Mouse (Mus musculus) midbrain, embryonic 13.5 days (tissue): Measurements from ENCODE around the gene Clasrp. TPM values are rescaled to one million over a fixed set of nuclear protein-coding genes. Genes with fewer than 3 reads are reported as not detected.
A peak's percentile ranks its signal among the peaks of the same experiment; 100 is the strongest.
"Not testable (repeated sequence)": the region's sequence is repeated elsewhere in the genome, so short reads cannot be mapped to it uniquely, and the experiment has no call there.

Source experiments
- ATAC-seq: fragments of 200-750 bp; cut with Nextera tagmentation; 2 replicates; pipeline ENCODE4 v1.8.0; 2017; ENCODE audit warnings: mild to moderate bottlenecking, moderate TSS enrichment, moderate library complexity
- H3K27ac ChIP-seq: fragments of 300-500 bp; sonication (generic); 2 replicates; pipeline ENCODE4 v1.5.1; 2015; ENCODE audit warnings: inconsistent platforms, mild to moderate bottlenecking, moderate library complexity
- H3K27me3 ChIP-seq: fragments of 300-500 bp; sonication (generic); 2 replicates; pipeline ENCODE4 v1.6.1; 2015; ENCODE audit warnings: mild to moderate bottlenecking, inconsistent platforms
- H3K36me3 ChIP-seq: fragments of 300-500 bp; sonication (generic); 2 replicates; pipeline ENCODE4 v1.6.1; 2015; ENCODE audit warnings: mild to moderate bottlenecking, inconsistent platforms
- H3K4me1 ChIP-seq: fragments of 300-500 bp; sonication (generic); replicated peaks from 2 replicates; pipeline ENCODE4 v1.6.1; 2015; ENCODE audit warnings: inconsistent platforms
- H3K4me2 ChIP-seq: fragments of 300-500 bp; sonication (generic); replicated peaks from 2 replicates; pipeline ENCODE4 v1.6.1; 2015; ENCODE audit warnings: moderate library complexity, mild to moderate bottlenecking, inconsistent platforms
- H3K4me3 ChIP-seq: fragments of 300-500 bp; sonication (generic); replicated peaks from 2 replicates; pipeline ENCODE4 v1.5.1; 2015; ENCODE audit warnings: mild to moderate bottlenecking, inconsistent platforms
- H3K9ac ChIP-seq: fragments of 300-500 bp; sonication (generic); replicated peaks from 2 replicates; pipeline ENCODE4 v1.6.1; 2015; ENCODE audit warnings: mild to moderate bottlenecking, inconsistent platforms
- H3K9me3 ChIP-seq: fragments of 300-500 bp; sonication (generic); 2 replicates; pipeline ENCODE4 v1.6.1; 2016; ENCODE audit warnings: mild to moderate bottlenecking, inconsistent platforms
- WGBS: fragments of 180-500 bp; shearing (Covaris S2); methylation state at CpG from one replicate; pipeline ENCODE4 v1.1.7; 2015; 5-methylcytosine and 5-hydroxymethylcytosine counted together
- polyA plus RNA-seq: library from polyadenylated mRNA; unstranded; fragments of >200 nt; fragmentation: Nextera tagmentation; extraction: Ambion mirVana; gene quantifications from 2 replicates; pipeline ENCODE4 v1.2.1, GENCODE M21; 2015

The Clasrp gene
- polyA plus RNA-seq, 1 experiment from 2014 or later, result 65.0 TPM

DNA sequence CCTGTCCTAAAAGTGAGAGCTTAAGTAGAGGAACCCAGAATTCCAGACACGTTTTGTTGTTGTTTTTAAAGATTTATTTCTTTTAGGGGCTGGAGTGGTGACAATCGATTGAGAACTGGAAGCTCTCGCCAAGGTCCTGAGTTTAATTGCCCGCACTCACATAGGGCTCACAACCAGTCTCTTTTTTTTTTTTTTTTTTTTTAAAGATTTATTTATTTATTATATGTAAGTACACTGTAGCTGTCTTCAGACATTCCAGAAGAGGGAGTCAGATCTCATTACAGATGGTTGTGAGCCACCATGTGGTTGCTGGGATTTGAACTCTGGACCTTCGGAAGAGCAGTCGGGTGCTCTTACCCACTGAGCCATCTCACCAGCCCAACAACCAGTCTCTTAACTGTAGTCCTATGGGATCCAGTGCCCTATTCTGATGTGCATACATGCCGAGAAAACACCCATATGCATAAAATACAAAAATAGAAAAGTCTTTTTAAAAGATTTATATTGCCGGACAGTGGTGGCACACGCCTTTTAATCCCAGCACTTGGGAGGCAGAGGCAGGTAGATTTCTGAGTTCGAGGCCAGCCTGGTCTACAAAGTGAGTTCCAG, 424 bp upstream of the Clasrp start:
- not testable (repeated sequence) for H3K27ac ChIP-seq, H3K9me3 ChIP-seq, H3K27me3 ChIP-seq, H3K9ac ChIP-seq
- peak overlapping the region; percentile 98 for H3K4me2 ChIP-seq
- peaks cover 24% of the 10 kb centered on the region for H3K36me3 ChIP-seq
- 59% methylated on average over 10 of the region's 10 CpGs for WGBS
- H3K4me3 ChIP-seq, result peak overlapping the region; percentile 92
- peaks cover 36% of the 10 kb centered on the region for H3K4me1 ChIP-seq
- peak; percentile 12; the same call in 1 of the 2 replicates for ATAC-seq

DNA sequence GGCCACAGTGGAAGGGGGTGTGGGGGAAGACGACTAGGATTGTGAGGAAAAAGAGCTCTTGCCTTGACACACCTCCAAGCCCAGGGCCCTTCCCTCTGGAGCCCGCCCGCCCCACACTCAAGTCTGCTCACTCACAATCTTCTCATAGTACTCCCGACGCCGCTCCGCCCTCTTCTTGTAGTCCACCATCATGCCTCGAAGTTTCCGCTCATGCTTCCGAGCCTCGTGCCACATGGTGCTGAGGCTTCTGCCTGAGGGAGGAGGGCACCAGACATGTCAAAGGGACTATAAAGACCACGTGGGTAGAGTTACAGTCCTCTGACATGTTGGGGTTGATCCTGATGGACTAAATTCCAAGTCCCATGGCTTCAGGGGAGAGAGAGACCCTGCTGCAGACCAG, 1.2 kb downstream of the Clasrp start:
- H3K9ac ChIP-seq, result peak overlapping the region; percentile 98

DNA sequence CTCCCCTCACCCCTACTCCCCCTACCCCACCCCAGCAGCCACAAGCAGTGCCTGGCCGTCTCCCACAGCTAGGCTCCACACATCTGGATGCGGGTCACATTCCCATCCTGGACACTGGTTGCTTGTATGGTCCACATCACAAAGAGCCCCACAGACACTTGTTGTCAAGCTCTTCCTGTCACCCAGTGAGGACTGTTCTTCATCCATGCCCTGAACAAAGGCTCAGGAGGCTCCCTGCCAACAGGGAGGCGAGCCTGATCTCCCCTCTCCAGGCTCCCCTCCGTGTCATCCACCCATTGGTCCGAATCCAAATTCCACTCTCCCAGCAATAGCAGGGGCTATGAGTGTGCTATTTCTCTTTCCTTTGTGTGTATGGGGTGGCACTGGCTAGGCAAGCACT, 3.7 kb downstream of the Clasrp start:
- Histone ChIP-seq H3K9me3 (no peaks in the 10 kb centered on the region), H3K4me1 (peaks cover 36% of the 10 kb centered on the region), H3K9ac (no peak overlapping the region), H3K27me3 (no peaks in the 10 kb centered on the region), H3K4me2 (no peak overlapping the region), H3K4me3 (no peak overlapping the region), H3K36me3 (peaks cover 60% of the 10 kb centered on the region), H3K27ac (0 out of 2 replicates have a peak overlapping the region, but pooled peaks have one; percentile 9)
- ATAC-seq, result peak; percentile 35
- WGBS, result 53% methylated on average over 5 of the region's 5 CpGs

More for the DNA sequence above, 1.2 kb downstream of the Clasrp start:
- Histone ChIP-seq H3K4me2 (peak overlapping the region; percentile 98), H3K27ac (no peak overlapping the region), H3K27me3 (no peaks in the 10 kb centered on the region), H3K36me3 (peaks cover 41% of the 10 kb centered on the region), H3K9me3 (no peaks in the 10 kb centered on the region), H3K4me1 (peaks cover 36% of the 10 kb centered on the region), H3K4me3 (peak overlapping the region; percentile 92)
- WGBS, result 89% methylated on average over 12 of the region's 12 CpGs
- ATAC-seq, result no peak

DNA sequence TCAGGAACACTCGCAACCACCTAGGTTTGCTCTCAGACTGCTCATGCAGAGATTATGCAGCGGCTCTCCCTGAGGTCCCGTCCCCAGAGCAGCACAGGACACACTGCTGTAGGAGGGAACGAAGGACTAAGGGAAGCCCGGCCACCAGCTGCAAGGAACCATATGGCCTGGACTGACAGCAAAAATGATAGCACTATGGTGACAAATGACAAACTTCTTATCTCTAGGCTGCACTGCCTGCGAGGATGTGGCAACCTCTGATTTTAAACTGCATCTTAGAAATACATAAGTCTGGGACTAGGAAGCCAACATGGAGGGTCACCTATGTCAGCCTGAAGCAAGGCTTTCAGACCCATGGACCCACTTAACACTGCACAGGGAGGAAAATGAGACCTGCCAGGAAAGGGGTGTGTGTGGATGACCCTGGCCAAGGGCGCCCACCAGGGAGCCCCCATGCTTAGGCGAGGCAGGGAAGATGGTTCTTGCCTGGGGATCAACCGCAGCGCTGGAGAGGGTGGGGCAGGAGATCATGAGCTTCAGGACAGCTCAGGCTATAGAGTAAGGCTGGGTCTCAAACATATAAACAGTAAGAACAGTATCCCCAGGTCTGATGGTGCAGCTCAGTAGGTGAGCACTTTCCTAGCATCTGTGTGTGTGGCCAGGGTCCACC, 11.1 kb downstream of the Clasrp start:
- Histone ChIP-seq H3K36me3 (peaks cover 94% of the 10 kb centered on the region), H3K4me1 (no peaks in the 10 kb centered on the region), H3K9me3 (no peaks in the 10 kb centered on the region), H3K9ac (no peak overlapping the region; the same call in 1 of the 2 replicates), H3K4me3 (no peak overlapping the region), H3K27me3 (no peaks in the 10 kb centered on the region), H3K27ac (no peak overlapping the region), H3K4me2 (no peak overlapping the region)
- no peak for ATAC-seq
- WGBS, result 94% methylated on average over 10 of the region's 10 CpGs

DNA sequence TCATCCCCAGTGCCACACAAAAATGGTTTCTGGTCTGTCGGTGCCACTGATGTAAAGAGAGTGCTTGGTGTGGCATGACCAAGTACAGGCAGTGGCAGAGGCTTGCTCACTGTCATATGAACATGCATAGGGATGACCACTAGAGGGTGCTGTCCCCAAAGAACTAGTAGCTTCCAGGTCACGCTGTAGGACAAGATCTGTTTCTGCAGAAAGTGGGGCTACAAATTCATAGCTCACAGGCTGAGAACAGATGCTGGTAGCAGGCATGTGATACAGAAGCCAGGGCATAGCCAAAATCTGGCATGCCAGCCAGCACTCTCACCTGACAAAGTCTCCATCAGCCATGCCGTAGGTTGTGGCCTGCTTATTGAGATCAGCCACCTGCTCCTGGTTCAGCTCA, 14.4 kb downstream of the Clasrp start:
- WGBS, result 71% methylated on average over 3 of the region's 3 CpGs

DNA sequence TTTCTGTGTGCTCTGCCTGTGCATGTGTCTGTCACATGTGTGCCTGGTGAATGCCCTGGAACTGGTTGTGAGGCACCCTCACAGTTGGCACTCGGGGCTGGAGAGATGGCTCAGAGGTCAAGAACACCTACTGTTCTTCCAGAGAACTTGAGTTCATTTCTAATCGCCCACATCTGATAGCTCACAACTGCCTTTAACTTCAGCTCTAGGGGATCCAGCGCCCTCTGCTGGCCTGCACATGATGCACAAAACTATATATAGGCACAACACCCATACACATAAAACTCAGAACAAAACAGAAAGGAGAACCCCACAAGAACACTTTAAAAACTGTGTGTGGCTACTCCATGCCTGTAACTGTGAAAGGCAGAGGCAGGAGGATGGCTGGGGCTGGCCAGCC, 15.1 kb downstream of the Clasrp start:
- Histone ChIP-seq H3K27me3 (no peaks in the 10 kb centered on the region), H3K4me2 (no peak overlapping the region), H3K27ac (no peak overlapping the region), H3K9me3 (no peaks in the 10 kb centered on the region), H3K4me1 (no peaks in the 10 kb centered on the region), H3K4me3 (no peak overlapping the region), H3K9ac (no peak overlapping the region), H3K36me3 (peaks cover 100% of the 10 kb centered on the region)
- ATAC-seq, result no peak
- 53% methylated on average over 3 of the region's 3 CpGs for WGBS

More for the DNA sequence above, 14.4 kb downstream of the Clasrp start:
- no peak overlapping the region for H3K27ac ChIP-seq
- peaks cover 99% of the 10 kb centered on the region for H3K36me3 ChIP-seq
- no peaks in the 10 kb centered on the region for H3K4me1 ChIP-seq
- H3K27me3 ChIP-seq, result no peaks in the 10 kb centered on the region
- peak; percentile 54 for ATAC-seq
- no peak overlapping the region for H3K4me3 ChIP-seq
- H3K9me3 ChIP-seq, result no peaks in the 10 kb centered on the region
- H3K9ac ChIP-seq, result no peak overlapping the region
- no peak overlapping the region for H3K4me2 ChIP-seq

DNA sequence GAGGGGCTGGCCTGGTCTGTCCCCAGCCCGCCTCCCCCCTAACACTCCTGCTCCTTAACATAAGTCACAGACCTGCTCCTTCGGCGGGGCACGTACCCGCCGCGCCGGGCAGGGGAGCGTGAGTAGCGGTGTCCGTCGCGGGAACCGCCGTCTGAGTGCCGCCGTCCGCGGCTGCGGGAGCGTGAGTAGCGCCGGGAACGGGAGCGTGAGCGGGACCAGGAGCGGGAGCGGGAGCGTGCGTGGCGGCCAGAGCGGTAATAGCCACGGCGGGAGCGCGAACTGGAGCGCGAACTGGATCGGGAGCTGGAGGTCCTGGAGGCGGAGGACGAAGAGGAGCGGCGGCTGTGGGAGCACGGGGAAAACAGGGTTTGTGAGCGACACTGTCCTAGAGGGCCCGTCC, 18.0 kb downstream of the Clasrp start:
- no peak overlapping the region for H3K27ac ChIP-seq
- WGBS, result 78% methylated on average over 46 of the region's 46 CpGs
- no peak for ATAC-seq
- no peak overlapping the region for H3K4me3 ChIP-seq
- H3K9me3 ChIP-seq, result no peaks in the 10 kb centered on the region
- H3K4me1 ChIP-seq, result no peaks in the 10 kb centered on the region
- no peak overlapping the region for H3K4me2 ChIP-seq
- H3K9ac ChIP-seq, result no peak overlapping the region
- H3K36me3 ChIP-seq, result peaks cover 97% of the 10 kb centered on the region
- H3K27me3 ChIP-seq, result no peaks in the 10 kb centered on the region

DNA sequence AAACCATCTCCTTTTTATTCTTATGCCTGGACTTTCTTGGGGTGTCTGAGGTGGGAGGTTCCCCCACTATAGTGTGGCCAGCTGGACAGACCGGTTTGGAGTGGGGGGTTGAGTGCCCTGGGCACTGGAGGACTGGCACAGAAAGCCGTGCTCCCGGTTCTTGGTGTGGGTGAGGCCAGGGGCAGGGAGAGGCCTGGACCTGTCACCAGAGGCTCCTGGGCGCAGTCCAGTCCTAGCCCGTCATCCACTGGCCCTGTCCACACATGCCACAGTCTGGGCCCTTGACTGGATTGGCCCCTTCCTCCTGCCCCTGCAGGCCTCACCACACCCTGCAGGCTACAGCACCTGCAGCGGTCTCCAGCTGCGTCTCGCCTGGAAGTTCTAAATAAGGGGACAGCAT, 23.7 kb downstream of the Clasrp start:
- Histone ChIP-seq H3K9ac (no peak overlapping the region), H3K9me3 (no peaks in the 10 kb centered on the region), H3K27me3 (peaks cover 48% of the 10 kb centered on the region), H3K4me1 (peaks cover 10% of the 10 kb centered on the region), H3K27ac (no peak overlapping the region), H3K36me3 (peaks cover 60% of the 10 kb centered on the region), H3K4me3 (no peak overlapping the region), H3K4me2 (no peak overlapping the region)
- no peak for ATAC-seq
- WGBS, result 87% methylated on average over 8 of the region's 8 CpGs

DNA sequence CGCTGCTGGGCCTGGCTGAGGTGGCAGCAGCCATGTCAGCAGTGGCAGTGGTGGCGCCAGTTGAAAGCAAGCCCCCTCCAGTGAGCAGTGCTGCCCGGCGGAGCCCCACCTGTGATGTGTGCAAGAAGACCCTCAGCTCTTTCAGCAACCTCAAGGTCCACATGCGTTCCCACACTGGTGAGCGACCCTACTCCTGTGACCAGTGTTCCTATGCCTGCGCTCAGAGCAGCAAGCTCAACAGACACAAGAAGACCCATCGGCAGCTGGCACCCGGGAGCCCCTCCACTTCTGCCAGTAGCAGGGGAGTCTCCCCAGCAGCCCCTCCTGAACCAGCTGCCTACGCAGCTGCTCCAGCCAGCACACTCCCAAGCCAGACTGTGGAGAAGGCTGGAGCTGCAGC, 24.5 kb downstream of the Clasrp start:
- ATAC-seq, result no peak
- peaks cover 51% of the 10 kb centered on the region for H3K36me3 ChIP-seq
- H3K4me3 ChIP-seq, result no peak overlapping the region
- H3K4me1 ChIP-seq, result peaks cover 10% of the 10 kb centered on the region
- H3K4me2 ChIP-seq, result no peak overlapping the region
- H3K27me3 ChIP-seq, result peaks cover 57% of the 10 kb centered on the region
- WGBS, result 85% methylated on average over 10 of the region's 10 CpGs
- H3K9me3 ChIP-seq, result no peaks in the 10 kb centered on the region
- H3K9ac ChIP-seq, result no peak overlapping the region
- H3K27ac ChIP-seq, result no peak overlapping the region

DNA sequence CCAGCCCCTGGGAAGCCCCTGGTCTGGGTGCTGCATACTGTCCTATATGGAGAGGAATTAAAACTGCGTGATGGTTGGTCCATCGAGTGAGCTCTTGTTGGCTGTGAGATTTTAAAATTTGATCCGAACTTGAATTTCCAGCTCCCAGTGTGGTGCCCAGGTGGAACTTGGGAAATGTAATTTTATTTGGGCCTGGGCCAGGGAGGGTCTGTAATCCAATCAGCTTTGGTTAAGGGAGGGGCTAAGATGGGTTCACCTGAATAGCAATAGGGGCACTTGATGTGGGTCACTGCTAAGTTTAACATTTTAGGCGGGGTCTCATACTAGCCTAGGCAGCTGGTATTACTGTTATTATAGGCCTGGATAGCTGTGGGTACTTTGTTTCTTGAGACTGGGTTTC, 25.9 kb downstream of the Clasrp start:
- Histone ChIP-seq H3K9ac (no peak overlapping the region), H3K4me2 (no peak overlapping the region), H3K36me3 (peaks cover 38% of the 10 kb centered on the region), H3K4me1 (peaks cover 18% of the 10 kb centered on the region), H3K27ac (no peak overlapping the region), H3K9me3 (no peaks in the 10 kb centered on the region), H3K27me3 (peaks cover 59% of the 10 kb centered on the region), H3K4me3 (no peak overlapping the region)
- ATAC-seq, result no peak
- WGBS, result 69% methylated on average over 4 of the region's 4 CpGs

DNA sequence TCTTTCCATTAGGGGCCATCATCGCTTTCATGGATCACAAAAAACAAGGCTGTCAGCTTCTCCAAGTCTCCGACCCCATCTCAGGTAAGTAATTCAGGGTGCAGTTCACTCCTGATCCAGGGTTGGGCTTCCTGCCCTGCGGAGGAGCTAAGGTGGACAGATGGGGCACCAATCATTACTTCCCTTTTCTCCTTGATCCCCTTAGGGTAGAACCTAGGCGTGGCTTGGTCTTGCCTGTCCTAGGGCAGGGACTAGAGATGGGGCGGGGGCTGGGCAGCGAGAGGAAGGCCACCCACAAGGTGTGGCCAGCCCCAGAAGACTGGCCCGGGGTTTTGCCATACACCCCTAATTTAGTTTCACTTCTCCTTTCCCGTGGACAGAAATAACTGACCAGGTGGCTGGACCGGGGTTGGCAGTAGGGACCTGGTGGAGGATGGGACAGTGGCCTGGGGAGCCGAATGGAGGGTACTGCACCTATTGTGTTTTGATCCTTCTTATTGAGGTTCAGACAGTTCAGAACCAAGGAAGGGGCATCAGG, 26.3 kb downstream of the Clasrp start:
- no peak overlapping the region; the same call in 1 of the 2 replicates for H3K9ac ChIP-seq

DNA sequence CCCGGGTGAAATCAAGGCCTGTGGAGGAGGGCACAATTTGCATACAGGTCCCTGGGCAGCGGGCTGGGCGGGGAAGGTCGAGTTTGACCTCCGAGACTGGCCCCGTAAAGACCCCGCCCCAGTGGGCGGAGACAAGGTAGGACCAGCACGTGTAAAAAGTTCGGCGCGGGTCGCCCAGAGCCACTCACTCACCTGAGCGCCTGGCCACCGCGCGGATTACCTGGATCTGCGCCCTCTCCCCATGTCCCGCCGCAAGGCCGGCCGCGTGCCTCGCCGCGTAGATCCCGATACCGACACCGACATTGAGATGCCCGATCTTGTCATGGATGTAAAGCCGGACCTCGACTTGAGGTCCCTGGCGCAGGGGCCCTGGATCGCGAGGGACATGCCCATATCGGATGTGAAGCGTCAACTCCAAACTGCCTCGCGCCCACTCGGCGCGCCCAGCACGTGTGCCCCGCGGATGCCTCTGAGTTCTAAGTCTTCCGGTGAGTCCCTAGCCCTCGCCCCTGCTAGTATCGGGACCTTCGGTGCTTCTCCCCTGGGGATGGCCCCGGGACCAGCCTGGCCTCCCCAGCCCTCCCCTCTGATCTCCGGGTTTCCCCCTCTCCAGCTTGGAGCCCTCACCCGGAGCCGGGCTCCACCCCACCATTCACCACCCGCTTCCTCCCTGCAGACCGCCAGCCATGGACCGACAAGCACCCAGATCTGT, 27.0 kb downstream of the Clasrp start, which contains the start of the genes Zfp296 and Gemin7:
Gene Zfp296, plus strand, starts transcription at position 147 of the 712 bp plus-strand sequence.
Gene Gemin7, minus strand, starts transcription at position 455 of the 712 bp plus-strand sequence.
- WGBS, result 1% methylated on average over 56 of the region's 56 CpGs
- no peak for ATAC-seq
- Histone ChIP-seq H3K4me2 (peak within 1 kb of the TSS; percentile 51), H3K36me3 (peaks cover 29% of the 10 kb centered on the region), H3K27ac (no peak within 1 kb of the TSS), H3K4me3 (peak within 1 kb of the TSS; percentile 28), H3K9ac (peak within 1 kb of the TSS; percentile 39), H3K4me1 (peaks cover 25% of the 10 kb centered on the region), H3K9me3 (no peaks in the 10 kb centered on the region), H3K27me3 (peaks cover 59% of the 10 kb centered on the region)

More for the DNA sequence above, 26.3 kb downstream of the Clasrp start:
- peaks cover 59% of the 10 kb centered on the region for H3K27me3 ChIP-seq
- no peak for ATAC-seq
- peaks cover 18% of the 10 kb centered on the region for H3K4me1 ChIP-seq
- H3K4me2 ChIP-seq, result peak overlapping the region; percentile 51
- H3K36me3 ChIP-seq, result peaks cover 34% of the 10 kb centered on the region
- H3K9me3 ChIP-seq, result no peaks in the 10 kb centered on the region
- 0 out of 2 replicates have a peak overlapping the region, but pooled peaks have one; percentile 28 for H3K4me3 ChIP-seq
- H3K27ac ChIP-seq, result no peak overlapping the region
- 17% methylated on average over 10 of the region's 10 CpGs for WGBS
